Mouse (Mus musculus) v-Abl transformed pro-B cells (cell line): Measurements from ENCODE around the gene Ppil1.

Source experiments
- in situ Hi-C, 2 experiments: fragments of 400-800 bp; cut with MboI; formaldehyde crosslinking; loops; one replicate each; pipeline ENCODE4 v1.15.1; 2025; ENCODE audit not compliant: unreplicated experiment in 2 of 2

Ppil1 gene

GRCm38 (mm10) chr17:29263840-29264633 is at the start of gene Ppil1:
Gene Ppil1 (minus strand): TSS chr17:29264186.
- in situ Hi-C loops = loop anchor here (5.0 kb wide), 4 partner anchors 38 to 253 kb away; no protein-coding TSS in a partner anchor

GRCm38 (mm10) chr17:29313300-29313699 is 49.3 kb upstream of the Ppil1 start:
- in situ Hi-C loops = no loop called here

GRCm38 (mm10) chr17:29312082-29312481 is 48.1 kb upstream of the Ppil1 start:
- in situ Hi-C loops = no loop called here

DNA sequence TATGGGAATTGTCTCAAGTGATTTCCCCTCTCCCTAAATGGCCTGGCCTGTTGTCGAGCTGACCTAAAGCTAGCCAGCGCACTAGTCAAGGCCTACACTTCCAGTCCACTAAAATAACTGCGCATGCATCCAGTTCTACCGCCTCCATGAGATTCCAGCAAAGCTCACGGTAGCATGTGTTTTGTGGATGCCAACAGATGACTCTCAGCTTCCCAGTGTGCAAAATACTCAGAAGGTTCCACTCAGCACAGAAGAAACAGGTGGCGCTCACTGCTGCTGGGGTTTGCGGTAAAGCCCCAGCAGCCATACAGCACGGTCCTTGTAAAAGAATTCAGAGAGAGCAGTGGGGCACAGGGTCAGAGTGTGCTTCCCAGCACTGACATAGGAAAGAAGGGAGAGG is 47.6 kb upstream of the Ppil1 start:
- in situ Hi-C loops = no loop called here

DNA sequence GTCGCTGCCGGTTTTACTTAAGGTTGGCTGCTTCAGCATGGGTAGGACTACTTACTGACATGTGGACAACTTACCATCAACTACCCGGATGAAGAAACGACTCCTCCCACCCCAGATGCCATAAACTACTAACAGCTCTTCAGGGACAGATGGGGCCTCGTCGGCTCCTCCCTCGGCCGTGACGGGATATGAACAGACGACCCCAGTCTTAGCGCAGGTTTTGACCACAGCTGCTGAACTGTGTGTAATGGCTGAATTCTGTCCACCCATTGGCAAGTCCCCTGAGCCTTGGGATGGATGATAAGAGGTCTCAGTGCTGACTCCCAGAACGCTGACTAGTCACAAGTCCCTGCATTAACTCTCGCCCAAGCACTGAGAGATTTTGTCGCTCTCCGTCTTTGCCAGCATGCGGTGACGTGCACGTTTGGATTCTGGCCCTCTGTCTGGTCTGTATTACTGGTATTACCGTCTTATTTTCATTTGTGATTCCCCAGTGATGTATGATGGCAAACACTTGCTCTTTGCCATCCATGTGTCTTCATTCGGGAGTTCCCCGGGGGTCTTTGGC is 46.2 kb upstream of the Ppil1 start:
- in situ Hi-C loops = no loop called here

GRCm38 (mm10) chr17:29305871-29306270 is 41.9 kb upstream of the Ppil1 start:
- in situ Hi-C loops = no loop called here

DNA sequence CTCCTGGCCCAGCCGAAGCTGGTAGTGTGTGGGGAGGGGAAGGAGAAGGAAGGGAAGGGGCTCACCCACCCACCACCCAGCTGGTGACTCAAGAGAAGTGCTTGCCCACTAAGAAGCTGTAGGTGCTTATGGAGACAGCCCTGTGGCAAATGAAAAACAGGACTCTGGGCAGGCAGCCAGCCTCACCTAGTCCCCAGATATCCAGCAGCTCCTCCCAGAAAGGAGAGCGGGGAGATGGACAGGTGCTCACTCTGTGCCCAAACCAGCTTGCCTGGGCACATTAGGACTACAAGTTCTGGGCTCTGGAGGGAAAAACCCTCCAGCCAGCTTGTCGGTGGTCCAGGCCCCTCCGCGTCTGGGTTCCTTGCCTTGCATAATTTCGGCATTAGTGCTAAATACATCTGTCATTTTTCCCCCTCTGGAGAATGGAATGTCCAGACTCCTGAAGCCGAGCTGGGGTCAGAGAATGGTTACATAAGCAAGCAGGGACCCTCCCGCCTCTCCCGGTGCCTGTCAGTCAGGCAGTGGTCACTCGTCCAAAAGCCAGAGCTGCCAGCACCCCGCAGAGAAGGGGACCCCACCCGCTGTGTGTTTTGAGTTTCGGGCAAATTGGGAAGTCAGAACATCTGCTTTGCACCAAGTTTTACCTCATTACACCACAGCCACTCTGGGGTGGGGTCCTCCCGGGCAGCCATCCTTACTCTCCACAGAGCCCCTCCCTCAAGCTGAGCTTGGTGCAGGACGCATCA is 41.2 kb upstream of the Ppil1 start:
- in situ Hi-C loops = no loop called here

- in situ Hi-C loops = loop anchor here in 1 of 2 experiments (5.0 kb wide), 3 partner anchors 38 to 63 kb away; partner anchors contain the start of gene Ppil1
These were observed 40.5 kb upstream of the Ppil1 start for GRCm38 (mm10) chr17:29304376-29305057.

GRCm38 (mm10) chr17:29303856-29304255 is 39.9 kb upstream of the Ppil1 start:
- in situ Hi-C loops = loop anchor here in 1 of 2 experiments (5.0 kb wide), 3 partner anchors 38 to 63 kb away; partner anchors contain the start of gene Ppil1

- in situ Hi-C loops = loop anchor here in 1 of 2 experiments (5.0 kb wide), 3 partner anchors 39 to 64 kb away; partner anchors contain the start of gene Ppil1
These were observed 39.1 kb upstream of the Ppil1 start for GRCm38 (mm10) chr17:29303087-29303486.

GRCm38 (mm10) chr17:29302149-29302548 is 38.2 kb upstream of the Ppil1 start:
- in situ Hi-C loops = loop anchor here in 1 of 2 experiments (5.0 kb wide), 3 partner anchors 40 to 65 kb away; partner anchors contain the start of gene Ppil1

DNA sequence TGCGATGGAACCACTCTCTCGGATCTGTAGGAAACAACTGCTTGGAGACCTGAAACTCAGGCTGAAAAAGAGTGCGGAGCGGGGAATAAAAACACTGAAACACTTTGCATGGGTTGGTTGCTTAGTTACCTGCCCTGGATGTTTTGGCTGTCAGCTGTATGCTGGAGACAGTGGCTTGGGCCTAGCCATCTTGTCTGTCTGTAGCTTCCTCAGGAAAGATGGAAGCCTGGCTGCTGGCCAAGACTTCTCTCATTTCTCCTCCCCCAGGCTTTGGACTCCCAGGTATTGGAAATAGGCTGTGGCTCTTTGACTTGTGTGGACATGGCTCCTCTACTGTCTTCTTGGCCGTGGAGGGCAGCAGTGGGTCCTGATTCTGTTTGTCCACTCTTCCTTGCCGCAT is 37.4 kb upstream of the Ppil1 start:
- in situ Hi-C loops = loop anchor here in 1 of 2 experiments (5.0 kb wide), 3 partner anchors 39 to 66 kb away; partner anchors contain the start of gene Ppil1

GRCm38 (mm10) chr17:29300926-29301325 is 36.9 kb upstream of the Ppil1 start:
- in situ Hi-C loops = loop anchor here in 1 of 2 experiments (5.0 kb wide), 3 partner anchors 39 to 66 kb away; partner anchors contain the start of gene Ppil1

GRCm38 (mm10) chr17:29299282-29299681 is 35.3 kb upstream of the Ppil1 start:
- in situ Hi-C loops = no loop called here

DNA sequence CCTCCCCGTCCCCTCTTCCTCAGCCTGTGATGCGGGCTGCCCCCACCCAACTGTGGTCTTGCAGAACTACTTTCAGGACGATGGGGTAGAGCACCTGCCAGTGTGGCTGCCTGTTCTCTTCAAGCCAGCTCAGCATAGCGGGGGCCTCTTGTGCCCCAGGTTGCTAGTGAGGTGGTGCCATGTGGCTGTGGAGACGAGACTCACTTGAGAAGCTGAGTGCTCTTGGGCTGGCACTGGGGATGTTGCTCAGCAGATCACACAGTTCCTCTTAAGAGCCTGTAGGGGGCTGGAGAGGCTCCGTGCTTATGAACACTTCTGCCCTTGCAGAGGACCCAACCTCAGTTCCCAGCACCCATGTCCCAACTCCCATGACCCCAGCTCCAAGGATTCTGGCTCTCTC is 33.8 kb upstream of the Ppil1 start:
- in situ Hi-C loops = no loop called here

DNA sequence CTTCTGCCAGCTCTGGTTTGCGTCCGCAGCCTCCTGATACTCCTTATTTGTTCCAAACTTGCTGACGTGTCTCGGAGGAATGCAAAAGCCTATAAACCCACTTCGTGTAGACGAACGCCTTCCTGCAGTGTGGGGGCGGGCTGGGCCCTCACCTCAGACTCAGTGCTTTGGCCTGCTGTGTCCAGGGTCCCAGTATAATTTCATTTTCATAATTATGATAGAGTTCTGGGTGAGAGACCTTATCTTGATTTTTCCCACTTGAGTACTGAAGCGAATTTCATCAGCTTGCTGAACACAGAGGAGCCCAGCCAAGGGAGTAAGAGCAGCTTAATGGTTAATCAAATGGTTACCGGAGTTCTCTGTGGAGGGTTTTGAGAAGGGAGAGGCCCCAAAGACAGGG is 33.3 kb upstream of the Ppil1 start:
- in situ Hi-C loops = no loop called here

GRCm38 (mm10) chr17:29295835-29296234 is 31.8 kb upstream of the Ppil1 start:
- in situ Hi-C loops = no loop called here

DNA sequence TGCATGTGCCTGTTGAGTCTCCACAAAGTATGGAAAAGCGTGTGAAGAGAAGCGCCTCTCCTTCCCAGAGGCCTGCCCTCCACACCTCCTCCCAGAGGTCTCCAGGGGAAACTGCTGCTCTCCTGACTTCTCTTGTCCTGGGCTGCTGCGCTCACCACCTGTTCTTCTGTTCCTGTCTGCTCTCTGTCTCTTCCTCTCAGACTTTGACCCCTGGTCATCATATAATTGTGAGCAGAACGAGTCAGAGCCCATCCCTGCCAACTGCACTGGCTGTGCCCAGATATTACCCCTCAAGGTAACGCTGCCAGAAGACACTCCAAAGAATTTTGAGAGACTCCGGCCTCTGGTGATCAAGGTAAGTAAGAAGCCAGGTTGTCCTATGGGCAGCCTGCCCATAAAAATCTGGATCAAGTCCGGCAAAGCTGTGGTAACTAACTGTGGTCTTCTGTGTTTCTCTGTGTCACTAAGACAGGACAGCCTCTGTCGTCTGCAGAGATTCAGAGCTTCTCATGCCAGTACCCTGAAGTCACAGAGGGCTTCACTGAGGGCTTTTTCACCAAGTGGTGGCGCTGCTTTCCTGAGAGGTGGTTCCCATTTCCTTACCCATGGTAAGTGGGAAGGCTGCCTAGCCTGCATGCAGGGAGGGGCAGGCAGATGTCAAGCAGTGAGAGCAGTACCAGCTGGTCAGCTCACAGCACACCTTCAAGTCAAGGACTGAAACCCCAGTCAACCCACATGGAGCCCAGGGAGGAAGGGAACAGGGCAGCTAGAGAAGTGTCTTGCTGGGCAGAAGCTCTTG is 30.0 kb upstream of the Ppil1 start:
- in situ Hi-C loops = no loop called here

GRCm38 (mm10) chr17:29292996-29293395 is 29.0 kb upstream of the Ppil1 start:
- in situ Hi-C loops = no loop called here
